Mouse (Mus musculus) CD4-positive helper T cell, adult 2 months (primary cell): ENCODE measurements at regions not wholly inside any gene's neighbourhood (a gene's known extent, or its start where the extent isn't known, plus 50 kb on each side); places are given as distances from the start of the nearest gene placed in this dataset.

Experiments
- DNase-seq: peaks from one replicate; pipeline ENCODE4 v3.0.0-alpha.2; 2012; ENCODE audit warnings: low read depth, missing footprints, low spot score

GRCm38 (mm10) chr1:77933095-77933766, 263.7 kb downstream of the Pax3 start:
- DNase-seq: no peak

GRCm38 (mm10) chr1:77932226-77932625, 264.7 kb downstream of the Pax3 start:
- no peak for DNase-seq

GRCm38 (mm10) chr1:77930661-77931060, 266.3 kb downstream of the Pax3 start:
- no peak for DNase-seq

- DNase-seq: no peak
Measured at GRCm38 (mm10) chr1:77929552-77929951, 267.4 kb downstream of the Pax3 start.

GRCm38 (mm10) chr1:77926146-77926545, 270.8 kb downstream of the Pax3 start:
- DNase-seq: no peak

- DNase-seq: no peak
Measured at GRCm38 (mm10) chr1:77896226-77896625, 300.7 kb downstream of the Pax3 start.

GRCm38 (mm10) chr1:77879026-77879425, 317.9 kb downstream of the Pax3 start:
- DNase-seq: no peak

- no peak for DNase-seq
Measured at GRCm38 (mm10) chr1:77870125-77870524, 326.8 kb downstream of the Pax3 start.

- DNase-seq: no peak
Measured at GRCm38 (mm10) chr1:77869174-77869573, 327.8 kb downstream of the Pax3 start.

- no peak for DNase-seq
Measured at GRCm38 (mm10) chr1:77859931-77860330, 337.0 kb downstream of the Pax3 start.

- no peak for DNase-seq
Measured at GRCm38 (mm10) chr1:77854366-77854765, 339.5 kb upstream of the Epha4 start.

- DNase-seq: no peak
Measured at GRCm38 (mm10) chr1:77847766-77848615, 333.1 kb upstream of the Epha4 start.

GRCm38 (mm10) chr1:77846039-77846727, 331.3 kb upstream of the Epha4 start:
- DNase-seq: no peak

- no peak for DNase-seq
Measured at GRCm38 (mm10) chr1:77840672-77841071, 325.8 kb upstream of the Epha4 start.

- no peak for DNase-seq
Measured at GRCm38 (mm10) chr1:77832174-77832573, 317.3 kb upstream of the Epha4 start.

- no peak for DNase-seq
Measured at GRCm38 (mm10) chr1:77824716-77825387, 310.0 kb upstream of the Epha4 start.

- DNase-seq: no peak
Measured at GRCm38 (mm10) chr1:77823801-77824687, 309.2 kb upstream of the Epha4 start.

- no peak for DNase-seq
Measured at GRCm38 (mm10) chr1:77820101-77820500, 305.2 kb upstream of the Epha4 start.

- no peak for DNase-seq
Measured at GRCm38 (mm10) chr1:77815451-77815850, 300.6 kb upstream of the Epha4 start.

- no peak for DNase-seq
Measured at GRCm38 (mm10) chr1:77811573-77811972, 296.7 kb upstream of the Epha4 start.

GRCm38 (mm10) chr1:77790974-77791373, 276.1 kb upstream of the Epha4 start:
- DNase-seq: no peak
